ENCODE assay signal across 19 mouse cellular contexts in the genomic region with DNA sequence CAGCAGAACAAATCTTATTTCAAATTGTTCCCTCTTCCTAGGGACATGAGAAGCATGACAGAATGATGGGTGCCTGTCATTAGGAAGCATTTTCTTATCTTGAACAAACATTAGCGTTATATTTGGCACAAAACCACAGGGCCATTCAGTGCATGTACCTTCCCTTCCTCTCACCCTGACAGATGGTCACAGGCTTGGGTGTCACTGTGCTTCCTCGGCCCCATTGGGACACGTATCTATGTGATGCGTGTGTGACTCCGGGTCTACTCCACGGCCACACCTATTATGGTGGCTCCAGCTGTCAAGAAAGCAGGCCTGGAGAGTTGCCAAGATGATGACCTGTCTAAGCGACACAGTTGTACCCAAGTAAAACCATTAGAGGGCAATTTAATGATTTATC.
A peak's percentile ranks its signal among the peaks of the same experiment; 100 is the strongest.
DNase-seq lines count a peak whose midpoint lies in the region; ATAC-seq lines count a peak whose summit lies in the region.
"Had no signal": no experiment of that assay in that cellular context is flagged by ENCODE, and none has a peak within 500 bp of the region (broad histone marks: within the 10 kb centered on the region; RNA-seq: fewer than 3 reads in every experiment).

No protein-coding gene starts in this region.

- peak; percentile 68; the same call in 1 of the 2 replicates for ATAC-seq in liver, embryonic 12.5 days
- no peak for ATAC-seq in frontal cortex, adult (ENCODE audit: low TSS enrichment)
- ATAC-seq in hindbrain, embryonic 13.5 days (ENCODE audit: low FRiP score) = no peak
- ATAC-seq: intestine, postnatal 0 days had no signal

- intact Hi-C loops in left cerebral cortex, postnatal 4 days (cut with DNase I) = no loop called here
- intact Hi-C loops in left cerebral cortex, postnatal 10 days (cut with DNase I) = no loop called here

- no peak overlapping the region for H3K4me2 ChIP-seq in liver, embryonic 12.5 days
- H3K4me2 ChIP-seq in hindbrain, embryonic 13.5 days = no peak overlapping the region
- H3K4me2 ChIP-seq: embryonic facial prominence, embryonic 12.5 days; heart, embryonic 15.5 days; hindbrain, embryonic 14.5 days; neural tube, embryonic 13.5 days had no signal

- no peak overlapping the region for H3K27ac ChIP-seq in liver, embryonic 12.5 days
- no peak overlapping the region for H3K27ac ChIP-seq in hindbrain, embryonic 13.5 days
- H3K27ac ChIP-seq: embryonic facial prominence, embryonic 12.5 days; heart, embryonic 15.5 days; hindbrain, embryonic 14.5 days; neural tube, embryonic 13.5 days had no signal

- 0 out of 2 replicates have a peak, but pooled peaks cover 6% of the 10 kb centered on the region for H3K27me3 ChIP-seq in liver, embryonic 12.5 days (replicated peaks)
- H3K27me3 ChIP-seq in hindbrain, embryonic 13.5 days = no peaks in the 10 kb centered on the region
- H3K27me3 ChIP-seq: embryonic facial prominence, embryonic 12.5 days; heart, embryonic 15.5 days; neural tube, embryonic 13.5 days had no signal

- 8% methylated on average over 7 of the region's 7 CpGs for WGBS in liver, embryonic 12.5 days (ENCODE audit: insufficient replicate concordance)
- WGBS in hindbrain, embryonic 13.5 days = 55% methylated on average over 7 of the region's 7 CpGs

- no peaks in the 10 kb centered on the region for H3K9me3 ChIP-seq in liver, embryonic 12.5 days (replicated peaks)
- H3K9me3 ChIP-seq in hindbrain, embryonic 13.5 days = no peaks in the 10 kb centered on the region
- H3K9me3 ChIP-seq: embryonic facial prominence, embryonic 12.5 days; heart, embryonic 15.5 days; neural tube, embryonic 13.5 days had no signal

- no peaks in the 10 kb centered on the region for H3K36me3 ChIP-seq in liver, embryonic 12.5 days
- no peaks in the 10 kb centered on the region for H3K36me3 ChIP-seq in hindbrain, embryonic 13.5 days
- H3K36me3 ChIP-seq: embryonic facial prominence, embryonic 12.5 days; G1E; heart, embryonic 15.5 days; neural tube, embryonic 13.5 days had no signal

- no peak overlapping the region for H3K9ac ChIP-seq in liver, embryonic 12.5 days
- no peak overlapping the region for H3K9ac ChIP-seq in hindbrain, embryonic 13.5 days
- H3K9ac ChIP-seq: embryonic facial prominence, embryonic 12.5 days; heart, embryonic 15.5 days; hindbrain, embryonic 14.5 days; neural tube, embryonic 13.5 days had no signal

- 0 out of 2 replicates have a peak, but pooled peaks cover 4% of the 10 kb centered on the region for H3K4me1 ChIP-seq in liver, embryonic 12.5 days
- peaks cover 16% of the 10 kb centered on the region for H3K4me1 ChIP-seq in hindbrain, embryonic 13.5 days (replicated peaks)
- H3K4me1 ChIP-seq: embryonic facial prominence, embryonic 12.5 days had no signal

- no peak overlapping the region for H3K4me3 ChIP-seq in liver, embryonic 12.5 days
- no peak overlapping the region for H3K4me3 ChIP-seq in hindbrain, embryonic 13.5 days
- H3K4me3 ChIP-seq: embryonic facial prominence, embryonic 12.5 days; heart, embryonic 15.5 days; neural tube, embryonic 13.5 days had no signal

- peak; percentile 19 for DNase-seq in left cerebral cortex, postnatal 4 days
- DNase-seq in left cerebral cortex, postnatal 10 days (ENCODE audit: extremely low spot score in 1 of 2, low spot score in 2 of 2) = no peak
- DNase-seq in c-Kit-positive CD71-negative TER-119-negative erythroid progenitor cells, embryonic 14.5 days (ENCODE audit: low read depth) = peak; percentile 23
- peak; percentile 37 for DNase-seq in lung, postnatal 25 days (ENCODE audit: low spot score)
- DNase-seq: adrenal gland, adult 2 months; cerebellum, adult 9-10 months; gastrocnemius, postnatal 25 days; kidney, postnatal 14 days; right cerebral cortex, postnatal 4 days; thymus, adult 2 months had no signal

Comparison
In these comparisons a context has a peak if more than half of its experiments do, and no peak if none do; other contexts are left out.
1. DNase-seq: peak in left cerebral cortex, postnatal 4 days (single experiment), c-Kit-positive CD71-negative TER-119-negative erythroid progenitor cells, embryonic 14.5 days (single experiment) and lung, postnatal 25 days (single experiment); none in left cerebral cortex, postnatal 10 days (0 of 2).